Mouse (Mus musculus) layer of hippocampus, postnatal 36 days (tissue): ENCODE measurements around the gene Smap2. TPM values are rescaled to one million over a fixed set of nuclear protein-coding genes. Genes with fewer than 3 reads are reported as not detected.

Experiments
- microRNA-seq, 2 experiments: library from miRNA; unstranded; fragments of <30 nt; microRNA quantifications; one replicate each; pipeline ENCODE4 v1.2.0; 2021
- total RNA-seq, 2 experiments: library from RNA; stranded (reverse); gene quantifications; 2 replicates each; pipeline ENCODE4 v1.2.3; 2021

Smap2 gene
- total RNA-seq, 2 experiments from 2014 or later: 149 to 155 TPM

Small RNA genes within 50 kb of the gene (microRNA-seq; reads per million reads assigned to microRNA genes)
- 1.1 to 2.7 reads per million in 2 experiments for gene Mir7015

Other genes with a start within 250 kb of the Smap2 start
- 10 to 100 TPM; 49.0 to 52.9 TPM for gene Nfyc, start 185.7 kb downstream of the Smap2 start, total RNA-seq
- 10 to 100 TPM; 25.9 to 28.9 TPM for gene Rims3, start 162.4 kb downstream of the Smap2 start, total RNA-seq
- 10 to 100 TPM; 11.6 to 13.0 TPM for gene Exo5, start 92.2 kb downstream of the Smap2 start, total RNA-seq
- gene Zfp69, start 65.5 kb downstream of the Smap2 start, total RNA-seq: 1 to 10 TPM; 1.3 to 1.8 TPM
- gene Col9a2, start 22.1 kb upstream of the Smap2 start, total RNA-seq: 1 to 10 TPM; 2.5 to 4.1 TPM
- 10 to 100 TPM; 23.1 to 26.3 TPM for gene Zmpste24, start 81.0 kb upstream of the Smap2 start, total RNA-seq
- gene Tmco2, start 92.0 kb upstream of the Smap2 start, total RNA-seq: not detected
- gene Rlf, start 197.8 kb upstream of the Smap2 start, total RNA-seq: 10 to 100 TPM; 31.5 to 36.5 TPM